Mouse (Mus musculus) cerebellum, adult 9-11 months (tissue): Measurements from ENCODE around the gene Olfr476.
"Not testable (repeated sequence)": the region's sequence is repeated elsewhere in the genome, so short reads cannot be mapped to it uniquely, and the experiment has no call there.

ENCODE experiments used
- DNase-seq: peaks from one replicate; pipeline ENCODE4 v3.0.0; 2022

Olfr476 gene

DNA sequence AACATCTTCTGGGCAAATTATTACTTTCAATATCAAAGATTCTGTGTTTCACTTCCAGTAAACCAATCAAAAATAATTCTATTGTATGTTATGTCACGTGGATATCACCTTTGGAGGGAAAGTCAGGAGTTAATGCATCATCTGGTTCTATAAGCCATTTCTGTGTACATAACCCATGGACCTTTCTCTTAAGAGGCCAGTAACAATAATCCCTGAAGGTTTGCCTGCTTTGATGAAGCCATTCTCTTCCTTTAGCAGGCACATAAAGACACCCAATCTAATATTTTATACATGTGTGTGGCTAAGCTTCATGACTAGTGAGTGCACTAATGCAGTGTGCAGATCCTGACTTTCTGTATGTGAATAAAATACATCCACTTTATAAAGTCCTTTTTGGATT lies at the start of gene Olfr476:
Gene Olfr476 (plus strand): TSS at position 301 of the 400 bp plus-strand sequence.
- no peak for DNase-seq

DNA sequence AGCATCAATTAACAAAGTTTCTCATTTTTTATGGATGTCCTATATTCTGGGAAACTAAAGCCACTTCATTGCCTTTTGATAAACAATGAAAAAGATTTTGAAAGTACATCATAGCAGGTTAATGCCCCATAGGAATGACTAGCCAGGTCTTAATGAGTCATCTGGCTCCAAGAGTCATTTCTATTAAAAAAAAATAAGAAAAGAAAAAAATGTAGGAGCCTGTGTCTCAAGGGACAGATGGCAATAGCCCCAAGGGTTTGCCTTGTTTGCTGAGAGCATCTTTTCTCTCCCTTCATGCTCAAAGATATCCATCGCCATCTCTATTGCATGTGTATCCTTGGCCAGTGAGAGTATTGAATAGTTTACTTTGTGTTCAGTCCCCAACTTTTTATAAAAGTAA lies 34.5 kb upstream of the Olfr476 start, which contains the start of gene Olfr473:
Gene Olfr473 (plus strand): TSS at position 301 of the 400 bp plus-strand sequence.
- no peak for DNase-seq

DNA sequence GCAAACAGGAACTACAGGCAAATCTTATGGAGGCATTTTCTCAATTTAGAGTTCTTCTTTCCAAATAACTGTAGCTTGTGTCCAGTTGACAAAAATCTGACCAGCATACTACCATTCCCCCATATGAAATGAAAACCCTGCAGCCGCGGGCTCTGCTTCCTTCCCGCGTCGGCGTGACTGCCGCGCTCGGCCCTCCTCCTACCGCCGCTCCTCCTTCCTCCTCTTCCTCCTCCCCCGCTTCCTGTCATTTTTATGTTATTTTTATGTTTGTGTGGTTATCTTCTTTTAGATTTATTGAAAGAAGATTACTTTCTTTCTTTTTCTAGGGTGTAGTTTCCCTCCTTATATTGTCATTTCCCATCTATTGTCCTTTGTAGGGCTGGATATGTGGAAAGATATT lies 12.1 kb upstream of the Olfr476 start:
- DNase-seq = not testable (repeated sequence)

DNA sequence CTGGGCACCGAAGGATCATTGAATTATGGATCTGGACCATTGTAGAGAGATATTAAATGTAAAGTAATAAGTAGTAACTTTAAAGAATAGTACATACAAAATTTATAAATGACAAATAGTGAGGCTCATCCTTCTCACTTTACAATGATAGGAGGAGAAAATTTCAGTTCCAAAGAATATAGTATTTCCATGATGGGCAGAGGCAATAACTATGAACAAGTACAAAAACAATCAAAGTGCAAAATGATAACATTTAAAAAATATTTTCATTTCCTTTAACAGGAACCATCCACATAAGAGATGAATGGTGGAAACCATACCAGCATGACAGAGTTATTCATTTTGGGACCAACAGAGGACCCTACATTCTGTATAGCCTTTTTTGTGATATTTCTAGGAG lies 10.3 kb upstream of the Olfr476 start, which contains the start of gene Olfr474:
Gene Olfr474 (plus strand): TSS at position 301 of the 400 bp plus-strand sequence.
- no peak for DNase-seq

DNA sequence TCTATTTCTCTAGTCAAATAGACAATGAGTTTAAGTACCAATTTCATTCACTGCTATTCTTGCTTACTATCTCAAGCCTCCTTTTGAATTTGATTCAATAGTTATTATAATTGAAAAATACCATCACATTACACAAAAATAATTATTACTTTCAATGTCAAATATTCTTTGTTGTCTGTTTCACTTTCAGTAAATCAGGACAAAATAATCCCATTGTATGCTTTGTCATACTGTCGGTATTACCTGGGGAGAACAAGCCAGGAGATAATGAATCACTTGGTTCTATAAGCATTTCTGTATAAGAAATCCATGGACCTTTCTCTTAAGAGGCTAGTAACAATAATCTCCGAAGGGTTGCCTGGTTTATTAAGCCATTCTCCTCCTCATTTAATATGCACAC lies 21.8 kb downstream of the Olfr476 start, which contains the start of gene Olfr477:
Gene Olfr477 (plus strand): TSS at position 301 of the 400 bp plus-strand sequence.
- no peak for DNase-seq

DNA sequence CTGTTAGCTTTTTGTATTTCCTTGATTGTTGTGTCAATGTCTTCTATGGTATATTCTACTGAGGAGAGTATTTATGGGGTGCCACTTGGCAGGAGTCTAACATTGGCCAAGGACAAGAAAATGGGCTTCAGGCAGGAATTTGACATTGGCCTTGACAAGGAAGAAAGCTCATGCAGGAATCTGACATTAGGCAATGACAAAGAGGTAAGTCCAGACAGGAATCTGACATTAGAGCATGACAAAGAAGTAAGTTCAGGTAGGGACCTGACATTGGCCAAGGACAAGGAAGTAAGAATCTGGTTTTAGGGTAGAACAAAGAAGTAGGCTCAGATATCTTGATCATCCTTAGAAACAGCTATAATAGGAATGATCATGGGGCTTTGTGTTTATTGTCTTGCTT lies 49.7 kb downstream of the Olfr476 start:
- DNase-seq = not testable (repeated sequence)
